Mouse (Mus musculus) naive thymus-derived CD4-positive, alpha-beta T cell, adult 2 months (primary cell): Measurements from ENCODE around the gene Catsperz.
"Not testable (repeated sequence)": the region's sequence is repeated elsewhere in the genome, so short reads cannot be mapped to it uniquely, and the experiment has no call there.

Experiments used
- DNase-seq: peaks from one replicate; pipeline ENCODE4 v3.0.0-alpha.2; 2011; ENCODE audit warnings: low read depth

Catsperz gene

DNA sequence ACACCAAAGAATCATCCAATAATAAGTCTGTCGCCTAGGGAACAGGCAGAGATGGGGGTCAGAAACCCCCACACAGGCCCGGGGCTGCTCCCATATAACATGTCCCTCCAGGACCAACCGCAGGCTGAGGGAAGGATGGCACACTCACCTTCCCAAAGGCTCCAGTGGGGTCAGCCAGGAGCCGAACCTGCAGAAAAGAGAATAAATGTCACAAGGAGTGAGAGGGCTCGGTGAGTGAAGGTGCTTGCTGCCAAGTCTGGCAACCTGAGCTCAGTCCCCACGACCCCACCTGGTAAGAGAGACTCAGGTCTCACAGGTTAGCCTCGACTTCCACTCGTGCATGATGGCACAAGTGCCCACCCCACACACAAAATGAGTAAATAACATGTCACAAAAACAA, 18.1 kb downstream of the Catsperz start:
- DNase-seq: no peak

DNA sequence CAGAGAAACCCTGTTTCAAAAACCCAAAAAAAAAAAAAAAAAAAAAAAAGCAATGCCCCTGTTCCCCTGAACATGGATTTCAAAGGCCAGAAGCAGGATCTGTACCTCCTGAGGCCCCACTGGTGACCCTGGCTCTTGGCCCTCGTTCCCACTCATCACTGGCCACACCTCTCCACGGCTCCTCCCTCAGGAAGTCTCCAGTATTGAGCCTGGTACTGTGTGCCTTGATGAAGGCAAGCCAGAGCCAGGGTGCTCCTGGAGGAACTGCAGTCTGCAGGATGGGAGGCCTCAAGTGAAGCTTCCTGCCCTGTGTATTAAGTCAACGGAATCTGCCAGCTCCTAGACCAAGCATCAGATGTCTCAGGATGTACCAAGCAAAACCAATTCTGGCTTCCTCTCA, 19.0 kb downstream of the Catsperz start:
- DNase-seq: no peak

DNA sequence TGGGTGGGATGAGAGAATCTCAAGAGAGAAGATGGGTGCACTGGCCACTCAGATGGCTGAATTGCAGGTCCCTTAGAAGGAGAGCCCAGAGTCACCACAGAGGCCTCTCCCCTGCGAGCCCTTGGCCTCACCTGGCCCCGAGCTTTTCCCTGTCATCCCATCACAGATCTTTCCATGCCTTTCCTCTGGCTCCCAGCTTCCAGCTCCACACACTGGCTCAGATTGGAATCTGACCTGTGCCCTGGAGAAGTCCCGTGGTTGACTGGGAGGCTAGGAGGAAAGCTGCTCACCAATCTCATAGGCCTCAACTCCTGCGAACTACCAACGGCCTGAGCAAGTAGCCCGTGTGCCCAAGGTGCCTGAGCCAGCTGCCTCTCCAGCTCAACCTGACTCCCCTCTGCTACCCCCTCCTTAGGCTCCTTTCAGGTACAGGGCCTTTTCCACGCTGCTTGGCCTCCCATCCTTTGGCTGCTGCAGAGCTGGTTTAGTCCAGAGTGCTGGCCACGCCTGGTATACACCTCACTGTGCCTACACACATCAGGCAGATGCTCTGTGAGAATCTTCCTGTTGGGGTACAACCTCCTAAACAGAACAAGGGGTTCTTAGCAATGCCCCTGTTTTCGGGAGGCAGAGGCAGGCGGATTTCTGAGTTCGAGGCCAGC, 19.6 kb downstream of the Catsperz start:
- DNase-seq: no peak

DNA sequence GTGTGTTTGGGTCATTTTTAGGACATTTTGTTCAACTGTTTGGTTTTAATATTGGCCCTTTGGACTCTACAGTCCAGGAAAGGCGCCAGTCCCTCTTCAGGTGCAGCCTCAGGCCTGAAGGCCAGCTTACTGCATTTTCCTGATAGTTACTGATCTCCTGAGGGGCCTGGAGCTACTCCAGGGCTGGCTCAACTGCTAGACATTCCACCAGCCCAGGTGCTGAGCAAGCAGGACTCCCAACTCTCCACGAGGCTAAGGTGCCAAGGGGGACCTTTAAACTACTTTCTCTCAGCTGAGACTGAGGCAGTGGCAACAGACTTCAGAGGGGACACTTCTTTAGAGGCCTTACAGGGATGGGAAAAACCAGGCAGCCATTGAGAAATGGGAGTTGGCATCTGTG, 20.3 kb downstream of the Catsperz start:
- DNase-seq: no peak

DNA sequence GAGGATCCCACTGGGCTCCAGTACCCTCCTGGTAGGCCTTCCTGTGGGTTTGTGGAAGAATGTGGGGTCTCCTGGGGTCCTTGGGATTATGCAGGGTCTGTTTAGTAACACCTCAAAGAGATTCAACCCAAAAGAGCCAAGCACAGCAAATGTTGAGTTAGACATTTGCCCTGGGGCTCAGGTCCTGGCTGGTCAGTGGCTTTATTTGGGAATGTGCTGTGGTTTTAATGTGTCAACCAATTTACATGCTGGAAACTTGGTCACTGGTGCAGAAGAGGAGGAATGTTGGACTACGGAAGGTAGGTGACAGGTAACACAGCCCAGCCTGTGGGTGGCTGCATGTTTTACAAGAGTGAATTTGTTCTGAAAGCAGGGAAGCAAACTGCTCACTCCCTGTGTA, 22.1 kb downstream of the Catsperz start:
- DNase-seq: no peak

DNA sequence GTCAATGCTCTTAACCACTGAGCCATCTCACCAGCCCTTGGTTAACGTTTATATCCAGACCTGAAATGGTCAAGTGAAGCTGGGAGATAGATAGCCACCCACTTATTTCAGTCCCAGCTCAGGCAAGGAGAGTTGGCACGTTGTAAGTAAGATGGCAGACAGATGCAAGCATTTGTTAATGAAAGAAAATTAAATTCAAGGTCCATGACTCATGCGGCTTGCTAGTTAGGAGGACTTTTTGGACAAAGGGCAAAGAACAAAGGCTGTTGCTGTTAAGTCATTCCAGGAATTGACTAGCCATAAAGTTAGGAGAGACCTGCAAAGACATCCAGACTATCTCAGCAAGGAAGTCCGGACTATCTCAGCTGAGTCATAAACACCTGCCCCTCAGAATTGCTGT, 25.5 kb downstream of the Catsperz start:
- DNase-seq: no peak

DNA sequence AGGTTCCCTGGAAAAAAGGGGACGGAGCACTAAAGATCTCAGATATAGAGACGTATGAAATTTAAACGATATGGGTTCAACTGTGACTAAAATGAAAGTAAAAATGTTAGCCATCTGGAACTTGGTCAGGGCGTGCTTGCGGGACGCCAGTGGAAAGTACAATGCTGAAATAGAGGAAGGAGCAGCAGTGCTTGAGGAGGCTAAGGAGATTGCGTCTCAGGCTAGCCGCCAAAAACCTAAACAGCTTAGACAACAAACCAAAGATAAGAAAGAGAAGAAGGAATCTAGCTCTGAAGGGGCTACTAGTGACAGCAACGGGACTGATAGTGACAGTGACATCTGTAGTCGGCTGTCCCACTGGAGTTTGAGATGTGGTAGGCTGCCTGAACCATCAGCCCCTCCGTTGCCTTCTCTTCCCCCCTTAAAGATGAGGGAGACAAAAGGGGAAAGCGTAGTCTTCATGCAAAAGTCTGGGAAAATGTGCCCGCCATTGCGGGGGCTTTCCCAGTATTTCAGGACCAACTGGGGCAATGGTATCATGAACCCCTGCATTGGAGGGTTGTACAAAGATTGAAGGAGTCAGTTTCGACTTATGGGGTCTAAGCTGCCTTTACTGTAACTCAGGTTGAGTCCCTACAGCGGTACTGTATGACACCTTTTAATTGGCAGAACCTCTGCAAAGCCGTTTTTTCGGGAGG, 29.4 kb downstream of the Catsperz start:
- DNase-seq: not testable (repeated sequence)

DNA sequence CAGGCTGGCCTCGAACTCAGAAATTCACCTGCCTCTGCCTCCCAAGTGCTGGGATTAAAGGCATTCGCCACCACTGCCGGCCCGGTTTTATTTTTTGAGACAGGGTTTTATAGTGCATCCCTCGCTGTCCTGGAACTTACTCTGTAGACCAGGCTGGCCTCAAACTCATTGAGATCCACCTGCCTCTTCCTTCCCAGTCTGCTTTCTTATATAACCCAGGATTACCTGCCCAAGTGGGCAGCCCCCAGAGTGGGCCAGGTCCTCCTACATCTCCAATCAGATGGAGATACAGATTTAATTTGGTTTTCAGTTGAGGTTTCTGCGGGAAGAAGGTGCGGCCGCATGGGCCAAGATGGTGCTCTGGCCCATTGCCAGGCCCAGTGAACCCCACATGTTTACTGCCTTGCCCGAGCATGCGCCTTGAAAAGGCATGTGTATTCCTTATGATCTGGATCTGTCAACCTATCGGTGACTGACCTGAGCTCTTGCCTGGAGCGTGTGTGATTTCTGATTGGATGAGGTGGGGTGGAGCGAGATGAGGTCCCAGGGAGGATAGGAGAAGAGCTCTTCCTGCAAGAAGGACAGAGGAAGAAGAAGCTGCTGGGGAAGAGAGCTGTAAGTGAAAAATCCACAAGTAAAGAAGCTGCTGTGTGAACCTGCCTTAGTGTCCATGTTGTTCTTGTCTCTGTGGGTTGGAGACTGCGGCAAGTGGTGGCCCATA, 31.3 kb downstream of the Catsperz start:
- DNase-seq: no peak

DNA sequence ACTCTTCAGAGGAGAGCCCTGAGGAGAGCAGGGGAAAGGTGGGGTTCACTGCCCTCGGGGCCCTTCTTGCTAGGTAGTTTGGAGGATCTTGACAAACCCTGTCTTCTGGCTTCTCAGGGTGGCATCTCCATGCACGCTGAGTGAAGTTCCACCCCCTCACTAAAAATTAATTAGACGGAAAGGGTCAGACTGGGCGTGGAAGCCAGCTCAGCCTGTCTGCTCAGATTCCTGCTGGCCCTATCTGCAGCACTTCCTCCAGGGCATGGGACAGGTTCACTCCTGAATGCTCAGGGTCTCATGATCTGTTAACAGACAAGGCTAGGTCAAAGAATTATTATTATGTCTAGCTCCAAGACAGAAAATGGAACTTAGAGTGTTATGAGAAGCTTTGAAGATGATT, 32.7 kb downstream of the Catsperz start:
- no peak for DNase-seq

DNA sequence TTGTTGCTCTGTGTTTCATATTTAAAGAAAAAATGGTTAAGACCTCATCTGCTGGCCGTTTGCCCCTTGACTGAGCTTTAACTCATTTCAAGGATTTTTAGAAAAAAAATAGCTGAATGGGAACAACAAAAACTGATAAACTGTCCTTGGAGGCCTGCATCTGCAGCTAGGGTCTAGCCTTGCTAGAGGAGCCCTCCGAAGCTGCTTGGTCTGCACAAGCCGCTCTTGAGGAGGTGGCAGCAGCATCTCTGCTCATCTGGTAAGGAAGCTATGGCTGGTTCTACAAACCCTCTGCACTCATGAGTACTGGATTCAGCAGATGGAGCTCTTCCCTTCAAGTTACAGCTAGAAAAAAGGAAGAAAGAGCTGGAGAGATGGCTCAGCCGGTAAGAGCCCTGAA, 47.2 kb downstream of the Catsperz start:
- no peak for DNase-seq

DNA sequence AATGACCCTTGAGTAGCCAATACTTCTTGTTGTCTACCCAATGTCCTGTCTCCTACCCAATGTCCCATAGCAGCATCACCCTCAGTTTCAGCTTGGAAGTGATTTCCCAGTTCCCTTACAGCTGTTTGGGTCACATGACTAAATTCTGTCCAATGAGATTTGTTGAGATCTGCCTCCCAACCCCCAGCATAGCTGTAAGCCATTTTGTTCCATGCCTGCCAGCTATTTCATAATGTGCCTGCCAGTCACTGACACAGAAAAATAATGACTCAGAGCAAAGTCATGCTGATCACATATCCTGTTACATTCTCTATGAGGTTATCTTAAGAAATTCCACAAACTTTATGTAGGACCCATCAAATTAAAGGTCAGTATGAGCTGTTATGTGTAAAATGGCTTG, 48.4 kb downstream of the Catsperz start:
- no peak for DNase-seq

DNA sequence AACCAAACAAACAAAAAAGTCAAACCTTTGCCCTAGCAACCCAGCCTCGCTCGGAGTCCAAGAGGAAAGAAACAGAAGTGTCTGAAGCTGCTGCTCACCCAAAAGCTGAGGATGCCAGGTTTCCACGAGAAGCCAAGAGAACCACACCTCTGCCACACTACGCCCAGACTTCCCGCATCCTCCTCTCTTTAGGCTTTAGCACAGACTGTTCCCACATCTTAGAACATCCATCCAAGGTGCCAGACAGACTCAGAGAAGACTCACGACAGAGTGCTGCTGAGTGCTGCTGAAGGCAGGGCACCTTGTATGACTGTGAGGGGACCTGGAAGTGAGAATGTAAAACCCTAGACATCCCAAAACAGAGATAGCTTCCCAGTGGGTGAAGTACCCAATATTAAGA, 49.3 kb downstream of the Catsperz start:
- DNase-seq: no peak

DNA sequence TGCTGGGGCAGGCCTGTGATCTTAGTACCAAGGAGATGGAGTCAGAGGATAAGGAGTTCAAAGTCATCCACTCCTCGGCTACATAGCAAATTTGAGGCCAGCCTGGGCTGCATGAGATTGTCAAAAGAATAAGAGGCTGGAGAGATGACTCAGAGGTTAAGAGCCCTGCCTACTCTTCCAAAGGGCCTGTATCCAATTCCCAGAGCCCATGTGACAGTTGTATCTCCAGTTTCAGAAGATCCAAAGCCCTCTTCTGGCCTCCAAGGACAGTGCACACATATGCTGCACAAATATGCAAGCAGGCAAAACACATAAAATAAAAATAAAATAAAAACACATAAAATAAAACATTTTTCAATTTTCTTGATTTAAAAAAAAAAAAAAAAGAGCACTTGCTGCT, 50.9 kb downstream of the Catsperz start:
- DNase-seq: no peak

DNA sequence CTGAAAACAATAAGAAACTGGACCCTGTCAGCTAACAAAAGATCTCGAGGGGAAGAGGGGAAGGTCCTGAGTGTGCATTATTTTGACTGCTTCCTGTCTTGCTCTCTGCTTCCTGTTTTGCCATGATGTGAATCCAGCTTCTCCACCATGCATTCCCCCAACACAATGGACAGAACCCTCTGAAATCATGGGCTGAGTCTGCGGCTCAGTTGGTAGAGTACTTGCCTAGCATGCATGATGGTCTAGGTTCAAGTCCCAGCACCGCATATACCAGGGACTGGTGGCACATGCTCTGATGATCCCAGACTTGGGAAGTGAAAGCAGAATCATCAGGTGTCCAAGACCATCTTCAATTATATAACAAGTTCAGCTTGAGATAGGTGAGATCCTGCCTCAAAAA, 52.5 kb downstream of the Catsperz start:
- no peak for DNase-seq
